Mouse (Mus musculus) limb, embryonic 14.5 days (tissue): ENCODE results near the gene Pde4a. TPM values are rescaled to one million over a fixed set of nuclear protein-coding genes. Genes with fewer than 3 reads are reported as not detected.
A peak's percentile ranks its signal among the peaks of the same experiment; 100 is the strongest.
"Not testable (repeated sequence)": the region's sequence is repeated elsewhere in the genome, so short reads cannot be mapped to it uniquely, and the experiment has no call there.

Experiments
- ATAC-seq: fragments of 200-750 bp; cut with Nextera tagmentation; 2 replicates; pipeline ENCODE4 v1.8.0; 2017; ENCODE audit warnings: low read depth, moderate number of reproducible peaks, moderate TSS enrichment; ENCODE audit not compliant: low FRiP score
- DNase-seq: peaks from one replicate; pipeline ENCODE4 v3.0.0-alpha.2; 2015; ENCODE audit warnings: low spot score
- H3K27ac ChIP-seq: fragments of 300-500 bp; sonication (generic); replicated peaks from 2 replicates; pipeline ENCODE4 v1.5.1; 2014; ENCODE audit warnings: low read depth, mild to moderate bottlenecking, low read length, moderate library complexity, mixed read lengths
- H3K27me3 ChIP-seq: fragments of 300-500 bp; sonication (generic); 2 replicates; pipeline ENCODE4 v1.6.1; 2014; ENCODE audit warnings: low read length, mixed read lengths; ENCODE audit not compliant: control insufficient read depth, insufficient read depth
- H3K36me3 ChIP-seq: fragments of 300-500 bp; sonication (generic); 2 replicates; pipeline ENCODE4 v1.6.1; 2014; ENCODE audit warnings: mild to moderate bottlenecking, low read length, moderate library complexity, mixed read lengths; ENCODE audit not compliant: control insufficient read depth, insufficient read depth
- H3K4me1 ChIP-seq: fragments of 300-500 bp; sonication (generic); 2 replicates; pipeline ENCODE4 v1.6.1; 2014; ENCODE audit warnings: antibody characterized with exemption, low read length, mixed read lengths; ENCODE audit not compliant: control insufficient read depth, insufficient read depth
- H3K4me2 ChIP-seq: fragments of 300-500 bp; sonication (generic); replicated peaks from 2 replicates; pipeline ENCODE4 v1.6.1; 2014; ENCODE audit warnings: low read depth, mild to moderate bottlenecking, low read length, moderate library complexity; ENCODE audit not compliant: severe bottlenecking
- H3K4me3 ChIP-seq: fragments of 300-500 bp; sonication (generic); replicated peaks from 2 replicates; pipeline ENCODE4 v1.5.1; 2014; ENCODE audit warnings: low read length
- H3K9ac ChIP-seq: fragments of 300-500 bp; sonication (generic); 2 replicates; pipeline ENCODE4 v1.6.1; 2014; ENCODE audit warnings: mild to moderate bottlenecking, low read depth, low read length, moderate library complexity; ENCODE audit not compliant: severe bottlenecking
- H3K9me3 ChIP-seq: fragments of 300-500 bp; sonication (generic); 2 replicates; pipeline ENCODE4 v1.6.1; 2016; ENCODE audit warnings: low read length; ENCODE audit not compliant: control insufficient read depth
- POLR2A ChIP-seq: fragments of 200-500 bp; IDR thresholded peaks from 2 replicates; pipeline ENCODE4 v1.8.0; 2012; ENCODE audit warnings: inconsistent platforms, mild to moderate bottlenecking, moderate library complexity, borderline replicate concordance; ENCODE audit not compliant: insufficient read depth, insufficient read length; ENCODE audit errors: extremely low read depth
- WGBS: fragments of 180-500 bp; shearing (Covaris S2); extraction: QIAGEN DNeasy Blood & Tissue Kit; methylation state at CpG from one replicate; pipeline ENCODE4 v1.1.7; 2014; 5-methylcytosine and 5-hydroxymethylcytosine counted together
- polyA plus RNA-seq, 2 experiments: library from polyadenylated mRNA; depleted of rRNA in 1 of 2; stranded (reverse) in 1 of 2; unstranded in 1 of 2; fragments of >200 nt; fragmentation: Nextera tagmentation in 1 of 2; extraction: Ambion mirVana in 1 of 2; gene quantifications; 2 replicates each; pipeline versions ENCODE4 v1.2.1 to v1.2.3; 2012 to 2014

The Pde4a gene
- polyA plus RNA-seq, 2 experiments: 4.4 to 5.7 TPM

DNA sequence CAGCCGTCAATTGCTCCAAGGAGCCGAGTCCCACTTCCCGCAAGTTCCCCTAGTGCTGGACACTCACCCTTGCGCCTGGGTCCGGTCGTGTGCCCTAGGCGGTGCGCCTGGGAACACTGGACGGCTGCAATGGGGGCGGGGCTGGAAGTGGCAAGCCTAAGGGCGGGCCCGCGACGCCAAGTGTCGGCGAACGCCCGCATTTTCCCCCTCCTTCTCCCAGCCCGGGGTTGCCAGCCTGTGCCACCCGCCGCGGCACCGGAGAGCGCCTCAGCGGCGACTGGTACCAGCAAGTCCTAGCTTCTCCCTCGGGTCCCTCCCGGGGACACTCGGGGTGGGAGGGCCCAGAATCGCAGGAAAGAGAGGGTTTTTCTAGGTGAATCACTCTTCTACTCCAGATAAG, 82.8 kb downstream of the Pde4a start, which contains the start of gene S1pr5:
Gene S1pr5, minus strand, starts transcription at position 118 of the 400 bp plus-strand sequence.
- ATAC-seq (no peak), DNase-seq (no peak)
- Histone ChIP-seq H3K27me3 (peaks cover 69% of the 10 kb centered on the region), H3K4me3 (peak within 1 kb of the TSS; percentile 27), H3K4me1 (peaks cover 6% of the 10 kb centered on the region; the same call in 1 of the 2 replicates), H3K36me3 (no peaks in the 10 kb centered on the region), H3K27ac (no peak within 1 kb of the TSS), H3K4me2 (peak within 1 kb of the TSS; percentile 42), H3K9ac (no peak within 1 kb of the TSS), H3K9me3 (no peaks in the 10 kb centered on the region)
- WGBS: 3% methylated on average over 22 of the region's 30 CpGs
- no peak for TF ChIP-seq POLR2A

DNA sequence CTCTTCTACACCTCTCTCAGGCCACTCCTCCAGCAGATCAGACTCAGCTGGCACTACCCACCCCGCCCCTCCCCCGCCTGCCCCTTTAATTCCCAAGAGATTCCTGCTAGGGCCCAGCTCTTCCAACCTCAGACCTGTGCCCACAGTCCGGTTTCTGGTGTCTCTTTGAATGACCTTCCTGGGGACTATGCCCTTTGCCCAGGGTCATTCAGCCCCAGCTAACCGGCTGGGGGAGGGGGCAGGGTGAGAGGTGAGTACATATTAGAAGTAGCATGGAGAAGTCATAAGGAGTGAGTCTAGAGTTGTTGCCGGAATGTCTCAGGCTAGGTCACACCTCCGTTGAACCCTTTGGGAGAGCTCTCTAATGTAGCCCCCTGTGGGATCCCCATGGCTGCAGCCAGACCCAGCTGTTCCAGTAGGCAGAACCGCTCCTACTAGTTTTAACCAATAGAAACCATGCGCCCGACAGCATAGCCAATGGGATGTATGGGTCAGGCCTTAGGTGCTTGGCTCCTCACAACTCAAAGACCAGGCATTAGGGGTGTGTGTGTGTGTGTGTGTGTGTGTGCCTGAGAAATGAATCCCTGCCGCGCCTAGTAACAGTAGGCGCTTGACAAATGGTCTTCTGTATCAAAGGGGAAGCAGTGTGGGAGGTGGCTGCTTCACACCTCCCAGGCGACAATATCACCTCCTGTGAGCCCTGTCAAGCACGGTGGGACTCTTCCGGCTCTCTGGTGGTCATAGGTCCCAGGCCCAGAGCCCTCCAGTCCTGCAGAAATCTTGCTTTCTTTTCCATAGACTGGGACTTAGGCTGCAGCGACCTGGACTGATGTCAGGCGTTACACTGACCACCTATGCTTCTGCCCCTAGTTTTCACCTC, 84.4 kb downstream of the Pde4a start:
- Histone ChIP-seq H3K27ac (no peak overlapping the region), H3K4me2 (no peak overlapping the region), H3K9me3 (no peaks in the 10 kb centered on the region), H3K36me3 (no peaks in the 10 kb centered on the region), H3K4me3 (no peak overlapping the region), H3K4me1 (no peaks in the 10 kb centered on the region), H3K27me3 (peaks cover 53% of the 10 kb centered on the region), H3K9ac (no peak overlapping the region)
- ATAC-seq: peak; percentile 45; the same call in 1 of the 2 replicates
- no peak for TF ChIP-seq POLR2A
- DNase-seq: no peak
- 22% methylated on average over 17 of the region's 17 CpGs for WGBS

DNA sequence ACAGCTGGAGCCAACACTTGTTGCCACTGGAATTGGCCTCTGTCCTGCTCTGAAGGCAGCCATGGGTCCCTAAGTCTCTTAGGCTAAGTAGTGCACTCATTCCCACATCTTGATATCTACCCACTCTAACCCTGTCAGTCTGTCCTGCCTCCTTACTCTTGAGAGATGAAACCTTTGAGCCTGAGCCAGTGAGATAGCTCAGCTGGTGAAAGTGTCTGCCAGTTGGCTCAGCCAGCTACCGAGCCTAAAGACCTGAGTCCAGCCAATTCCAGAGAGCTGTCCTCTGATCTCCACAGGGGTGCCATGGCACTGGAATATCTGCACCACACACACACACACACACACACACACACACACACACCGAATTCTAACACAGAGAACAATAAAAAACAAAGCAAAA, 85.0 kb downstream of the Pde4a start:
- TF ChIP-seq POLR2A: no peak
- Histone ChIP-seq H3K9ac (no peak overlapping the region), H3K27ac (no peak overlapping the region), H3K4me3 (no peak overlapping the region), H3K36me3 (no peaks in the 10 kb centered on the region), H3K27me3 (peaks cover 47% of the 10 kb centered on the region), H3K9me3 (no peaks in the 10 kb centered on the region), H3K4me1 (no peaks in the 10 kb centered on the region), H3K4me2 (no peak overlapping the region)
- WGBS: 42% methylated on average over 2 of the region's 2 CpGs
- DNase-seq (no peak), ATAC-seq (no peak)

DNA sequence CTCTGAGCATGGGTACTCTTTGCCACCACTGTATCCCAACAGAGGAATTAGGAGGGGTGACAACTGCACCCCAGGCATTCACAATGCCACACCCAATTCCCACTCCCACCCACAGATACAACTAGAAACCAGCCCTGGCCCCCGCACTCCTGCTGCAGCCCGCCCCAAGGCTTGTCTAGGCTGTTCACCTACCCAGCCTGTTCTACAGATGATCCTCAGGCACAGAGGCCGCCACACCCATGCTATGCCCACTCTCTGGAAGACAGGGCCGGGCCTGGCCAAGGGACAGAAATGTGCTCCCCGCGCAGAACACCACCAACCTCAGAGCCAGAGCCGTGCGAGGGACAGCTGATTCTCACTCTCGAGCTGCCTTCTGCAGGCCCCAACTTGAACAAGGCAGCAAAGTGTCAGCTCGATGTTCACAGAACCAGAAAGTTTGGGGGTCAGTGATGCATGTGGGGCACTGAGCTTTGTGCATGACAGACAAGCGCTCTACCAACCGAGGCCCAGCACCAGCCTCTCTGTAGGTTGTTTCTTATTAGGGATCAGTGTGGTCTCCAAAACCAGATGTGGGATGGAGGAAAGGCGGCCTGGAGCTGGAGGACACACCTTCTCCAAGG, 85.7 kb downstream of the Pde4a start:
- ATAC-seq (no peak), DNase-seq (peak; percentile 23)
- H3K4me1 ChIP-seq: no peaks in the 10 kb centered on the region
- no peak overlapping the region for H3K4me3 ChIP-seq
- WGBS: 40% methylated on average over 13 of the region's 13 CpGs
- no peak overlapping the region for H3K4me2 ChIP-seq
- H3K36me3 ChIP-seq: no peaks in the 10 kb centered on the region
- no peak overlapping the region for H3K27ac ChIP-seq
- no peak for TF ChIP-seq POLR2A
- H3K9ac ChIP-seq: no peak overlapping the region
- H3K9me3 ChIP-seq: no peaks in the 10 kb centered on the region
- peaks cover 40% of the 10 kb centered on the region for H3K27me3 ChIP-seq

DNA sequence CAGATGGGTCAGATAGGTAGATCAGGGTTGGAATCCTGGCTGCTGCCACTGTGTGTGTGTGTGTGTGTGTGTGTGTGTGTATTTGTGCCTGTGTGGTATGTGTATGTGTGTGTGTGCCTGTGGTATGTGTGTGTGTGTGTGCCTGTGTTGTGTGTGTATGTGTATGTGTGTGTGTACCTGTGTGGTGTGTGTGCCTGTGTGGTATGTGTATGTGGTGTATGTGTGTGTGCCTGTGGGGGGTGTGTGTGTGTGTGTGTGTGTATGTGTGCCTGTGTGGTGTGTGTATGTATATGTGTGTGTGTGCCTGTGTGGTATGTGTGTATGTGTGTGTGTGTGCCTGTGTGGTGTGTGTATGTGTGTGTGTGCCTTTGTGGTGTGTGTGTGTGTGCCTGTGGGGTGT, 89.2 kb downstream of the Pde4a start:
- TF ChIP-seq POLR2A: no peak
- no peak overlapping the region for H3K27ac ChIP-seq
- DNase-seq (no peak), ATAC-seq (no peak)
- no peaks in the 10 kb centered on the region for H3K4me1 ChIP-seq
- H3K36me3 ChIP-seq: no peaks in the 10 kb centered on the region
- no peak overlapping the region for H3K9ac ChIP-seq
- no peak overlapping the region for H3K4me2 ChIP-seq
- peaks cover 10% of the 10 kb centered on the region for H3K27me3 ChIP-seq
- no peak overlapping the region for H3K4me3 ChIP-seq
- H3K9me3 ChIP-seq: no peaks in the 10 kb centered on the region

DNA sequence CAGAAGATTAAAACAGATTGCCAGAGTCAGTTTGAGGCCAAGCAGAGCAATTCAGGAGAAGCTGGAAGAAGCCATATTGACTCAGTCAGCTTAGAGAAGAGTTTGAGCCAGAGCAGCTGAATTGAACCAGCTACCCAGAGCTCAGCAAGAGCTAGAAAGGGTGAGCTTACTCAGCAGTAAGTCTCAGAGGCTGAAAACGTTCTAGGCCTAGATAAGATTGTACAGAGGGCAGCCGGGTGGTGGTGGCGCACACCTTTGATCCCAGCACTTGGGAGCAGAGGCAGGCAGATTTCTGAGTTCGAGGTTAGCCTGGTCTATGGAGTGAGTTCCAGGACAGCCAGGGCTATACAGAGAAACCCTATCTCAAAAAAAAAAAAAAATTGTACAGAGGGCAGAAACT, 90.8 kb downstream of the Pde4a start:
- H3K4me2 ChIP-seq, DNase-seq, H3K9me3 ChIP-seq, H3K36me3 ChIP-seq, H3K9ac ChIP-seq, H3K27me3 ChIP-seq, ATAC-seq, H3K4me3 ChIP-seq, H3K4me1 ChIP-seq, H3K27ac ChIP-seq: not testable (repeated sequence)
- WGBS: 85% methylated on average over 4 of the region's 4 CpGs
